Mouse (Mus musculus) embryonic facial prominence, embryonic 12.5 days (tissue): ENCODE measurements around the gene Wrap73. TPM values are rescaled to one million over a fixed set of nuclear protein-coding genes. Genes with fewer than 3 reads are reported as not detected.
A peak's percentile ranks its signal among the peaks of the same experiment; 100 is the strongest.

Experiments
- ATAC-seq: fragments of 200-750 bp; cut with Nextera tagmentation; 2 replicates; pipeline ENCODE4 v1.8.0; 2017; ENCODE audit not compliant: insufficient number of reproducible peaks, insufficient read depth, low FRiP score, low TSS enrichment
- H3K27ac ChIP-seq: fragments of 300-500 bp; sonication (generic); 2 replicates; pipeline ENCODE4 v1.5.1; 2016; ENCODE audit warnings: mild to moderate bottlenecking
- H3K27me3 ChIP-seq: fragments of 300-500 bp; sonication (generic); 2 replicates; pipeline ENCODE4 v1.6.1; 2016; ENCODE audit warnings: mild to moderate bottlenecking, moderate library complexity
- H3K36me3 ChIP-seq: fragments of 300-500 bp; sonication (generic); 2 replicates; pipeline ENCODE4 v1.6.1; 2016; ENCODE audit warnings: mild to moderate bottlenecking
- H3K4me1 ChIP-seq: fragments of 300-500 bp; sonication (generic); 2 replicates; pipeline ENCODE4 v1.6.1; 2016
- H3K4me2 ChIP-seq: fragments of 300-500 bp; sonication (generic); replicated peaks from 2 replicates; pipeline ENCODE4 v1.6.1; 2016; ENCODE audit warnings: mild to moderate bottlenecking, moderate library complexity
- H3K4me3 ChIP-seq: fragments of 300-500 bp; sonication (generic); 2 replicates; pipeline ENCODE4 v1.5.1; 2016; ENCODE audit warnings: mild to moderate bottlenecking
- H3K9ac ChIP-seq: fragments of 300-500 bp; sonication (generic); 2 replicates; pipeline ENCODE4 v1.6.1; 2016; ENCODE audit warnings: mild to moderate bottlenecking, moderate library complexity
- H3K9me3 ChIP-seq: fragments of 300-500 bp; sonication (generic); 2 replicates; pipeline ENCODE4 v1.6.1; 2016; ENCODE audit warnings: mild to moderate bottlenecking, moderate library complexity
- WGBS: fragments of 180-500 bp; shearing (Covaris S2); methylation state at CpG from one replicate; pipeline ENCODE4 v1.1.7; 2016; 5-methylcytosine and 5-hydroxymethylcytosine counted together
- polyA plus RNA-seq: library from polyadenylated mRNA; unstranded; fragments of >200 nt; fragmentation: Nextera tagmentation; extraction: Ambion mirVana; gene quantifications from 2 replicates; pipeline ENCODE4 v1.2.1, GENCODE M21; 2016

Wrap73 gene
- polyA plus RNA-seq, result 49.8 TPM in 2 replicates

DNA sequence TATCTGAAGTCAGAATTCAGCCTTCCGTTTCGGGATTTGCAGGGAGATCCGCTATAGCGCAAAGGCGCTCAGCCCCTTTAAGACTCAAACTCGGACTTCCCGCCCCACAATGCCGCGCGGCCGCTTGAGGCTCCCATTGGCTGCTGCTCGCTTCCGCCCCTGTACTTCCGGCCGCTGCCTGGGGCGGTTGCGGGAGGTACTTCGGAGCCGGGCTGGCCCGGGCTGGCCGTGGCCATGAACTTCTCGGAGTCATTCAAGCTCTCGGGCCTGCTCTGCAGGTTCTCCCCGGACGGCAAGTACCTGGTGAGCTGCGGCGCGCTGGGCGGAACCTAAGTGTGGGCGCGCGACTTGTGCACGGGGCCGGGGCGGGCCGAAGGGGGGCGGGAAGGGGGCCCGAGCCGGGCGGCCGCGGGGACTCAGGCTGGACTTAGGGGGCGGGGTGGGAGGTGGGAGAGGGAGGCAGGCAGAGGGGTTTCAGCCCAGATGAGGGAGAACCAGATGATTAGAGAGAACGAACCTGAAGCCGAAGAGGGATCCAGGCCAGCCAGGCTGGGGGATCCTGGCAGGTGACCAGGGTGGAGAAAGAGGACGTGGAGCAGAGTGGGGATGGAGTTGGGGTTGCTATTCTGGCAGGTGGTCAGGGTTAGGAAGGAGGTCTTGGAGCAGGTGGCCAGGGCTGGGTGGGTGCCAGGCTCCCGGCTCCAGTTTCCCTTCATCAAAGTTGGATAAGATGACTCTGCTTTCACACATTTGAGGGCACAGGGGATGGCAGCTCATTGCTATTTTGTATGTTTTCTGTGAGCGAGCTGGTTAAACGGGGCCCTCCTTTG lies at the start of gene Wrap73:
TSS of gene Wrap73 (plus strand) at position 162 of the 830 bp plus-strand sequence.
- Histone ChIP-seq H3K9ac (peak within 1 kb of the TSS; percentile 84), H3K4me1 (peaks cover 26% of the 10 kb centered on the region), H3K27ac (peak within 1 kb of the TSS; percentile 81; the same call in 1 of the 2 replicates), H3K36me3 (peaks cover 17% of the 10 kb centered on the region), H3K4me2 (peak within 1 kb of the TSS; percentile 88), H3K9me3 (no peaks in the 10 kb centered on the region), H3K4me3 (peak within 1 kb of the TSS; percentile 76), H3K27me3 (peaks cover 46% of the 10 kb centered on the region)
- WGBS, result 3% methylated on average over 48 of the region's 49 CpGs
- peak; percentile 90 for ATAC-seq

- peaks cover 50% of the 10 kb centered on the region for H3K27me3 ChIP-seq
- WGBS, result 19% methylated on average over 9 of the region's 9 CpGs
- H3K27ac ChIP-seq, result no peak overlapping the region
Observed at GRCm38 (mm10) chr4:154093210-154093609, 49.0 kb upstream of the Wrap73 start.

DNA sequence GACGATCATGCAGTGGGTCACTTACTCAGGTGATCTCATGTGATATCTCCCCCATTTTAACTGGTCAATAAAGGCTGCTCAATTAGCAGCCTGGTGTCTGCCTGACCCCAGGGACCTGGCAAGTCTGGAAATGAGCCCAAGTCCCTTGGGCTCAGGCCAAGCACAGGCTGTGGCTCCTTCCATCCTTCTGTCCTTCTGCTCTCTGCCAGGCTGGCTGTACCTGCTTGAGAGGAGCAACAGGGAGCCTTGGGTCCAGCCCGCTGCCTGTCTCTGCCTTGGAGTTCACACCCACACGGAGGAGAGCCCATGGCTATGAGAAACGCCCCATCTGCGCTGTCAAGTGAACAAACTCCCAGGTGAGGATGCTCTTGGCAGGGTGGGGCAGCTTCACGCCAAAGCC lies 46.1 kb upstream of the Wrap73 start:
- no peak overlapping the region for H3K9ac ChIP-seq
- H3K4me1 ChIP-seq, result no peaks in the 10 kb centered on the region
- H3K4me2 ChIP-seq, result no peak overlapping the region
- peaks cover 31% of the 10 kb centered on the region for H3K27me3 ChIP-seq
- H3K9me3 ChIP-seq, result no peaks in the 10 kb centered on the region
- no peak for ATAC-seq
- no peaks in the 10 kb centered on the region for H3K36me3 ChIP-seq
- no peak overlapping the region for H3K4me3 ChIP-seq
- 25% methylated on average over 6 of the region's 6 CpGs for WGBS
- H3K27ac ChIP-seq, result no peak overlapping the region

More at GRCm38 (mm10) chr4:154093210-154093609, 49.0 kb upstream of the Wrap73 start:
- no peaks in the 10 kb centered on the region for H3K4me1 ChIP-seq
- H3K4me3 ChIP-seq, result no peak overlapping the region
- H3K9me3 ChIP-seq, result no peaks in the 10 kb centered on the region
- ATAC-seq, result no peak
- no peaks in the 10 kb centered on the region for H3K36me3 ChIP-seq
- no peak overlapping the region for H3K9ac ChIP-seq
- H3K4me2 ChIP-seq, result no peak overlapping the region

DNA sequence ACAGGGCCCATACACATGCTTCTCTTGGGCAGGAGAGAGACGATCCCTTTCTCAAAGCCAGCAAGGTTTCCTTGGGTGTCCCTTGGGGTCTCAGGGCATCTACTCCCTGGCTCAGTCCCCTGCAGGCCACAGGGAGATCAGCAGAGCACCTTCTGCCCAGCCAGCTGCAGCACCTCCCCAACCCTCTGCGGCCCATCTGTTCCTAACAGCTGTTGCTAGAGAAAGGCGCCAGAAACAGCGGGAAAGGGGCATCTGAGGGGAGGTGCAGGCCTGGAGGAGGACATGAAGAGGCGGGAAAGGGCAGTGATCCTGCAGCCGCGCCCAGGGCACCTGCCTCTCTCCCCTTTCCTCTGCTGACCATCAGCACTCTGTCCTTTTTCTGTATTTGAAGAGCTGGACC lies 42.8 kb upstream of the Wrap73 start:
- 60% methylated on average over 7 of the region's 7 CpGs for WGBS
- Histone ChIP-seq H3K27ac (no peak overlapping the region), H3K27me3 (peaks cover 42% of the 10 kb centered on the region), H3K4me2 (no peak overlapping the region), H3K9me3 (no peaks in the 10 kb centered on the region), H3K36me3 (no peaks in the 10 kb centered on the region), H3K4me1 (no peaks in the 10 kb centered on the region), H3K9ac (no peak overlapping the region), H3K4me3 (no peak overlapping the region)
- ATAC-seq, result no peak

- no peaks in the 10 kb centered on the region for H3K36me3 ChIP-seq
- H3K9ac ChIP-seq, result no peak overlapping the region
- no peaks in the 10 kb centered on the region for H3K9me3 ChIP-seq
- no peak overlapping the region for H3K4me2 ChIP-seq
- ATAC-seq, result no peak
- no peak overlapping the region for H3K27ac ChIP-seq
- 73% methylated on average over 8 of the region's 8 CpGs for WGBS
- peaks cover 21% of the 10 kb centered on the region for H3K27me3 ChIP-seq
- H3K4me1 ChIP-seq, result peaks cover 6% of the 10 kb centered on the region; the same call in 1 of the 2 replicates
- H3K4me3 ChIP-seq, result no peak overlapping the region
Observed at GRCm38 (mm10) chr4:154103386-154103785, 38.8 kb upstream of the Wrap73 start.

DNA sequence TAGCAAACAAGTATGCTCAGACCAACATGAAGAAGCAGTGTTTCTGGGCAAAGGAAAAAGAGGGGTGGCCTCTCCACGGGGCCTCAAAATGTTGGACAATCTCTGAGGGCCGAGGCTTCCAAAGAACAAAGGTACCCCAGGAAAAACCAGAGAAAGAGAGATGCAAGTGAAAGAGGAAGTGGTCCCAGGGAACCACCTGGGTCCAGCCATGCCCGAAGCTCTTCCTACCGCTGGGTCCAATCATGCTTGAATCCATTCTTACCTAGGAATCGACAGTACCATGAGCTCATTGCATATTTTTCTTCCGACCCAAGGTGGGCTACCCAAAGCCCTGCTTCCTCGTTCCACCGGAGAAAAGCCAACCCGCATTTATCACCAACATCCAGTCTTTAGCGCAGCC lies 38.3 kb upstream of the Wrap73 start:
- H3K27me3 ChIP-seq, result peaks cover 21% of the 10 kb centered on the region
- no peak for ATAC-seq

DNA sequence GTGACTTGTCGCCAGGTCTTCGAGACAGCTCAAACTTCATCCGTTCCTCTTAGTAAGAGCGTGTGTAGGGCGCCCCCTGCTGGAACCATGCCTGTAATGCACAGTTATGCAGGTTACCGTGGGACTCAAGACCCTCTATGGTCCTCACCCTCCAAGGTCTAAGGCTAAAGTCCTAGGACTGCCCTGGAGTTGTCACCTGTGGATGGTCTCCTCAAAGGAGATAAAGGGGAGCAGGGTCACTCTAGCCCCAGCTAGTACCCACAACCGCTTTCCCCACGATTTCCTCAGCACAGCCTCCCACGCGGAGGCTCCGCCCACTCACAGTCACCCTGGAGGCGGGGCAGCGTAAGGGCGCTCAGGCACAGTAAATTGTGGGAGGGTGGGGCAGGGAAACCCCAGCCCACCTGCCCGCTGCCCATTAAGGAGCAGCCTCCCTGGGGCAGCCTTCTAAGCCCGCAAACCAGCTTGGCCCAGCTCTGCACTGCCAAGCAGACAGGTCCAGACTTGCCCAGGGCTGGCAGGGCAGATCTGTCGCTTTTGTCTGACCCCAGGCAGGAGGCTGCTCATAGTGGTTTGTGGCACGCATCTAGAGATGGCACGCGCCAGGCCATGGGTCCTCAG lies 36.7 kb upstream of the Wrap73 start:
- Histone ChIP-seq H3K27me3 (peaks cover 24% of the 10 kb centered on the region), H3K9ac (0 out of 2 replicates have a peak overlapping the region, but pooled peaks have one; percentile 13), H3K4me2 (peak overlapping the region; percentile 39), H3K4me3 (no peak overlapping the region), H3K36me3 (no peaks in the 10 kb centered on the region), H3K4me1 (peaks cover 6% of the 10 kb centered on the region; the same call in 1 of the 2 replicates), H3K9me3 (no peaks in the 10 kb centered on the region), H3K27ac (no peak overlapping the region)
- WGBS, result 30% methylated on average over 20 of the region's 20 CpGs
- no peak; the same call in 1 of the 2 replicates for ATAC-seq

More for the DNA sequence above, 38.3 kb upstream of the Wrap73 start:
- 85% methylated on average over 10 of the region's 10 CpGs for WGBS
- H3K9me3 ChIP-seq, result no peaks in the 10 kb centered on the region
- H3K4me2 ChIP-seq, result no peak overlapping the region
- no peaks in the 10 kb centered on the region for H3K36me3 ChIP-seq
- H3K4me1 ChIP-seq, result peaks cover 6% of the 10 kb centered on the region; the same call in 1 of the 2 replicates
- H3K27ac ChIP-seq, result no peak overlapping the region
- H3K4me3 ChIP-seq, result no peak overlapping the region
- no peak overlapping the region for H3K9ac ChIP-seq

GRCm38 (mm10) chr4:154106497-154107061 lies 35.6 kb upstream of the Wrap73 start:
- Histone ChIP-seq H3K27me3 (peaks cover 22% of the 10 kb centered on the region), H3K9me3 (no peaks in the 10 kb centered on the region), H3K27ac (no peak overlapping the region), H3K4me2 (no peak overlapping the region), H3K4me1 (peaks cover 6% of the 10 kb centered on the region; the same call in 1 of the 2 replicates), H3K9ac (no peak overlapping the region), H3K4me3 (no peak overlapping the region), H3K36me3 (no peaks in the 10 kb centered on the region)
- ATAC-seq, result no peak
- 79% methylated on average over 13 of the region's 13 CpGs for WGBS

- 68% methylated on average over 18 of the region's 18 CpGs for WGBS
- ATAC-seq, result no peak
Observed at GRCm38 (mm10) chr4:154109216-154109849, 32.8 kb upstream of the Wrap73 start.

GRCm38 (mm10) chr4:154109850-154110243 lies 32.3 kb upstream of the Wrap73 start:
- WGBS, result 78% methylated on average over 11 of the region's 11 CpGs
- Histone ChIP-seq H3K4me1 (peaks cover 6% of the 10 kb centered on the region; the same call in 1 of the 2 replicates), H3K27me3 (0 out of 2 replicates have a peak, but pooled peaks cover 9% of the 10 kb centered on the region), H3K4me2 (no peak overlapping the region), H3K27ac (no peak overlapping the region), H3K9ac (no peak overlapping the region), H3K4me3 (no peak overlapping the region), H3K36me3 (no peaks in the 10 kb centered on the region), H3K9me3 (no peaks in the 10 kb centered on the region)
- ATAC-seq, result no peak

More at GRCm38 (mm10) chr4:154109216-154109849, 32.8 kb upstream of the Wrap73 start:
- 0 out of 2 replicates have a peak, but pooled peaks cover 9% of the 10 kb centered on the region for H3K27me3 ChIP-seq
- H3K4me1 ChIP-seq, result peaks cover 6% of the 10 kb centered on the region; the same call in 1 of the 2 replicates
- no peak overlapping the region for H3K27ac ChIP-seq
- no peaks in the 10 kb centered on the region for H3K36me3 ChIP-seq
- no peak overlapping the region for H3K9ac ChIP-seq
- H3K4me2 ChIP-seq, result no peak overlapping the region
- H3K9me3 ChIP-seq, result no peaks in the 10 kb centered on the region
- H3K4me3 ChIP-seq, result no peak overlapping the region

- Histone ChIP-seq H3K9me3 (no peaks in the 10 kb centered on the region), H3K27ac (no peak overlapping the region), H3K27me3 (0 out of 2 replicates have a peak, but pooled peaks cover 2% of the 10 kb centered on the region), H3K9ac (no peak overlapping the region), H3K36me3 (no peaks in the 10 kb centered on the region), H3K4me1 (no peaks in the 10 kb centered on the region), H3K4me2 (no peak overlapping the region), H3K4me3 (no peak overlapping the region)
- no peak for ATAC-seq
- WGBS, result 53% methylated on average over 7 of the region's 7 CpGs
Observed at GRCm38 (mm10) chr4:154116421-154116820, 25.8 kb upstream of the Wrap73 start.
